ENCODE assay signal across 15 mouse cellular contexts in genomic region chr11:95835832-95836231, GRCm38 (mm10). TPM values are rescaled to one million over a fixed set of nuclear protein-coding genes. Genes with fewer than 3 reads are reported as not detected.
A peak's percentile ranks its signal among the peaks of the same experiment; 100 is the strongest.
DNase-seq lines count a peak whose midpoint lies in the region; ATAC-seq lines count a peak whose summit lies in the region.
"Had no signal": no experiment of that assay in that cellular context is flagged by ENCODE, and none has a peak within 500 bp of the region (broad histone marks: within the 10 kb centered on the region; RNA-seq: fewer than 3 reads in every experiment).

No protein-coding gene starts in this region.

- peak overlapping the region; percentile 70 for H3K27ac ChIP-seq in heart, embryonic 13.5 days (replicated peaks)
- H3K27ac ChIP-seq in midbrain, embryonic 11.5 days (ENCODE audit: low read depth, low read length): no peak overlapping the region
- H3K27ac ChIP-seq in midbrain, embryonic 14.5 days (replicated peaks; ENCODE audit: low read depth, low read length): no peak overlapping the region
- 0 out of 2 replicates have a peak overlapping the region, but pooled peaks have one; percentile 7 for H3K27ac ChIP-seq in intestine, embryonic 15.5 days
- H3K27ac ChIP-seq in stomach, embryonic 16.5 days (ENCODE audit: low read length): no peak overlapping the region
- H3K27ac ChIP-seq: embryonic facial prominence, embryonic 10.5 days; midbrain, embryonic 15.5 days; neural tube, embryonic 12.5 days had no signal

- 25% methylated on average over 6 of the region's 6 CpGs for WGBS in heart, embryonic 13.5 days
- 44% methylated on average over 6 of the region's 6 CpGs for WGBS in midbrain, embryonic 11.5 days
- 48% methylated on average over 6 of the region's 6 CpGs for WGBS in midbrain, embryonic 14.5 days
- WGBS in intestine, embryonic 15.5 days: 41% methylated on average over 6 of the region's 6 CpGs
- 33% methylated on average over 6 of the region's 6 CpGs for WGBS in stomach, embryonic 16.5 days

- H3K36me3 ChIP-seq in heart, embryonic 13.5 days: no peaks in the 10 kb centered on the region
- no peaks in the 10 kb centered on the region for H3K36me3 ChIP-seq in midbrain, embryonic 11.5 days (ENCODE audit: control insufficient read depth, insufficient read depth, low read length)
- H3K36me3 ChIP-seq in midbrain, embryonic 14.5 days (ENCODE audit: control insufficient read depth, insufficient read depth, low read length): no peaks in the 10 kb centered on the region
- 0 out of 2 replicates have a peak, but pooled peaks cover 3% of the 10 kb centered on the region for H3K36me3 ChIP-seq in intestine, embryonic 15.5 days
- no peaks in the 10 kb centered on the region for H3K36me3 ChIP-seq in stomach, embryonic 16.5 days (ENCODE audit: control insufficient read depth, insufficient read depth, low read length)
- H3K36me3 ChIP-seq: embryonic facial prominence, embryonic 10.5 days; midbrain, embryonic 15.5 days; neural tube, embryonic 12.5 days had no signal

- no peak for DNase-seq in heart, postnatal 14 days
- peak; percentile 75 for DNase-seq in midbrain, embryonic 11.5 days (ENCODE audit: low spot score, missing footprints)
- DNase-seq in midbrain, embryonic 14.5 days: no peak
- DNase-seq in ovary, postnatal 36 days (ENCODE audit: low spot score): no peak
- DNase-seq: cerebellum, adult 9-11 months; kidney, adult 11 months; lung, adult 2 months had no signal

- H3K9ac ChIP-seq in heart, embryonic 13.5 days: peak overlapping the region; percentile 38
- H3K9ac ChIP-seq in midbrain, embryonic 11.5 days (ENCODE audit: low read length): no peak overlapping the region
- no peak overlapping the region for H3K9ac ChIP-seq in midbrain, embryonic 14.5 days (replicated peaks; ENCODE audit: low read length)
- no peak overlapping the region for H3K9ac ChIP-seq in intestine, embryonic 15.5 days
- no peak overlapping the region for H3K9ac ChIP-seq in stomach, embryonic 16.5 days (ENCODE audit: low read length)
- H3K9ac ChIP-seq: midbrain, embryonic 15.5 days; neural tube, embryonic 12.5 days had no signal

- intact Hi-C loops in heart, postnatal 14 days (cut with DNase I): no loop called here

- H3K4me2 ChIP-seq in heart, embryonic 13.5 days: peak overlapping the region; percentile 52
- H3K4me2 ChIP-seq in midbrain, embryonic 11.5 days: no peak overlapping the region
- no peak overlapping the region for H3K4me2 ChIP-seq in midbrain, embryonic 14.5 days (ENCODE audit: low read length)
- H3K4me2 ChIP-seq in intestine, embryonic 15.5 days (replicated peaks): no peak overlapping the region
- H3K4me2 ChIP-seq in stomach, embryonic 16.5 days (ENCODE audit: low read depth, low read length): peak overlapping the region; percentile 4; the same call in 1 of the 2 replicates
- H3K4me2 ChIP-seq: midbrain, embryonic 15.5 days; neural tube, embryonic 12.5 days had no signal

- no peak for ATAC-seq in heart, embryonic 13.5 days (ENCODE audit: extremely low read depth, insufficient number of reproducible peaks, low FRiP score, low TSS enrichment)
- ATAC-seq in midbrain, embryonic 11.5 days (ENCODE audit: low FRiP score): no peak
- no peak for ATAC-seq in midbrain, embryonic 14.5 days (ENCODE audit: low FRiP score, low TSS enrichment)
- no peak for ATAC-seq in intestine, embryonic 15.5 days
- no peak for ATAC-seq in stomach, embryonic 16.5 days (ENCODE audit: insufficient read depth, low FRiP score)
- ATAC-seq: midbrain, embryonic 15.5 days; Patski had no signal

- peaks cover 67% of the 10 kb centered on the region for H3K4me1 ChIP-seq in heart, embryonic 13.5 days
- H3K4me1 ChIP-seq in midbrain, embryonic 11.5 days (ENCODE audit: control insufficient read depth, insufficient read depth, low read length): peaks cover 13% of the 10 kb centered on the region
- peaks cover under 1% of the 10 kb centered on the region for H3K4me1 ChIP-seq in midbrain, embryonic 14.5 days (ENCODE audit: control insufficient read depth, insufficient read depth, low read length)
- peaks cover 46% of the 10 kb centered on the region for H3K4me1 ChIP-seq in intestine, embryonic 15.5 days (replicated peaks)
- peaks cover 35% of the 10 kb centered on the region for H3K4me1 ChIP-seq in stomach, embryonic 16.5 days (ENCODE audit: control insufficient read depth, insufficient read depth, low read length)

- peaks cover 49% of the 10 kb centered on the region for H3K27me3 ChIP-seq in heart, embryonic 13.5 days (replicated peaks)
- H3K27me3 ChIP-seq in midbrain, embryonic 11.5 days (ENCODE audit: control insufficient read depth, insufficient read depth, low read length): peaks cover 56% of the 10 kb centered on the region
- peaks cover 55% of the 10 kb centered on the region for H3K27me3 ChIP-seq in midbrain, embryonic 14.5 days (ENCODE audit: control insufficient read depth, insufficient read depth, low read length)
- peaks cover 37% of the 10 kb centered on the region for H3K27me3 ChIP-seq in intestine, embryonic 15.5 days (replicated peaks)
- H3K27me3 ChIP-seq in stomach, embryonic 16.5 days (ENCODE audit: control insufficient read depth, insufficient read depth, low read length): peaks cover 40% of the 10 kb centered on the region

- H3K4me3 ChIP-seq in heart, embryonic 13.5 days: no peak overlapping the region
- H3K4me3 ChIP-seq in midbrain, embryonic 11.5 days (ENCODE audit: low read depth, low read length): no peak overlapping the region
- no peak overlapping the region for H3K4me3 ChIP-seq in midbrain, embryonic 14.5 days (replicated peaks; ENCODE audit: low read depth, low read length)
- H3K4me3 ChIP-seq in intestine, embryonic 15.5 days (replicated peaks): no peak overlapping the region
- no peak overlapping the region for H3K4me3 ChIP-seq in stomach, embryonic 16.5 days (replicated peaks; ENCODE audit: low read length)
- H3K4me3 ChIP-seq: embryonic facial prominence, embryonic 10.5 days; layer of hippocampus, adult 2 months; midbrain, embryonic 15.5 days; neural tube, embryonic 12.5 days had no signal

- no peaks in the 10 kb centered on the region for H3K9me3 ChIP-seq in heart, embryonic 13.5 days
- no peaks in the 10 kb centered on the region for H3K9me3 ChIP-seq in midbrain, embryonic 11.5 days (ENCODE audit: control insufficient read depth, low read length)
- H3K9me3 ChIP-seq in midbrain, embryonic 14.5 days (ENCODE audit: control insufficient read depth, low read length): no peaks in the 10 kb centered on the region
- H3K9me3 ChIP-seq in intestine, embryonic 15.5 days: no peaks in the 10 kb centered on the region
- H3K9me3 ChIP-seq in stomach, embryonic 16.5 days (replicated peaks; ENCODE audit: control insufficient read depth, low read length): no peaks in the 10 kb centered on the region
- H3K9me3 ChIP-seq: embryonic facial prominence, embryonic 10.5 days; midbrain, embryonic 15.5 days; neural tube, embryonic 12.5 days had no signal

RNA-seq across cellular contexts. Expression of gene Gngt2, which starts 1.2 kb away (rescaled TPM):
- 36.6 and 41.4 TPM in 2 replicates for polyA plus RNA-seq in heart, embryonic 13.5 days (2015; fragmentation: Nextera tagmentation; extraction: Ambion mirVana)
- total RNA-seq in heart, postnatal 14 days (2021): 10 to 100 TPM; 18.3 to 20.0 TPM
- polyA plus RNA-seq in midbrain, embryonic 11.5 days (2014; fragmentation: Nextera tagmentation; extraction: Ambion mirVana): 4.9 and 5.6 TPM in 2 replicates
- polyA plus RNA-seq in midbrain, embryonic 14.5 days (2014; fragmentation: Nextera tagmentation; extraction: Ambion mirVana): 1.8 TPM in 2 replicates
- polyA plus RNA-seq in intestine, embryonic 15.5 days (2015; fragmentation: Nextera tagmentation; extraction: Ambion mirVana): 20.3 and 21.7 TPM in 2 replicates
- 16.1 and 18.2 TPM in 2 replicates for polyA plus RNA-seq in stomach, embryonic 16.5 days (2015; fragmentation: Nextera tagmentation; extraction: Ambion mirVana)
- polyA plus RNA-seq: Patski had no signal

RNA-seq across cellular contexts. Expression of gene Abi3, which starts 6.4 kb away (rescaled TPM):
- 17.0 and 17.3 TPM in 2 replicates for polyA plus RNA-seq in heart, embryonic 13.5 days (2015; fragmentation: Nextera tagmentation; extraction: Ambion mirVana)
- total RNA-seq in heart, postnatal 14 days (2021): 10 to 100 TPM; 20.7 to 21.0 TPM
- polyA plus RNA-seq in midbrain, embryonic 11.5 days (2014; fragmentation: Nextera tagmentation; extraction: Ambion mirVana): 1.2 and 2.1 TPM in 2 replicates
- polyA plus RNA-seq in midbrain, embryonic 14.5 days (2014; fragmentation: Nextera tagmentation; extraction: Ambion mirVana): 0.26 and 0.64 TPM in 2 replicates
- polyA plus RNA-seq in intestine, embryonic 15.5 days (2015; fragmentation: Nextera tagmentation; extraction: Ambion mirVana): 9.5 and 10.0 TPM in 2 replicates
- 9.7 and 9.9 TPM in 2 replicates for polyA plus RNA-seq in stomach, embryonic 16.5 days (2015; fragmentation: Nextera tagmentation; extraction: Ambion mirVana)
- polyA plus RNA-seq: Patski had no signal

RNA-seq across cellular contexts. Expression of gene Phospho1, which starts 11.5 kb away (rescaled TPM):
- 1.8 and 2.2 TPM in 2 replicates for polyA plus RNA-seq in heart, embryonic 13.5 days (2015; fragmentation: Nextera tagmentation; extraction: Ambion mirVana)
- 100 to 1,000 TPM; 172 to 179 TPM for total RNA-seq in heart, postnatal 14 days (2021)
- polyA plus RNA-seq in midbrain, embryonic 11.5 days (2014; fragmentation: Nextera tagmentation; extraction: Ambion mirVana): not detected in 2 replicates
- polyA plus RNA-seq in midbrain, embryonic 14.5 days (2014; fragmentation: Nextera tagmentation; extraction: Ambion mirVana): 0.33 TPM in 1 of 2 replicates, not detected in the other
- 0.55 and 0.56 TPM in 2 replicates for polyA plus RNA-seq in intestine, embryonic 15.5 days (2015; fragmentation: Nextera tagmentation; extraction: Ambion mirVana)
- polyA plus RNA-seq in stomach, embryonic 16.5 days (2015; fragmentation: Nextera tagmentation; extraction: Ambion mirVana): 0.54 and 0.94 TPM in 2 replicates
- polyA plus RNA-seq: embryonic facial prominence, embryonic 10.5 days; midbrain, embryonic 15.5 days; neural tube, embryonic 12.5 days had no signal

Comparison
In these comparisons a context has a peak if more than half of its experiments do, and no peak if none do; other contexts are left out.
1. H3K27ac ChIP-seq: peak in heart, embryonic 13.5 days (single experiment) and intestine, embryonic 15.5 days (single experiment); none in midbrain, embryonic 11.5 days (single experiment), midbrain, embryonic 14.5 days (single experiment) and stomach, embryonic 16.5 days (single experiment).
2. H3K4me2 ChIP-seq: peak in heart, embryonic 13.5 days (single experiment) and stomach, embryonic 16.5 days (single experiment); none in midbrain, embryonic 11.5 days (single experiment), midbrain, embryonic 14.5 days (single experiment) and intestine, embryonic 15.5 days (single experiment).